In genomic region chr11:117332242-117333149, GRCm38 (mm10) we compare ENCODE assay signal across 9 mouse cellular contexts.
DNase-seq lines count a peak whose midpoint lies in the region; ATAC-seq and TF ChIP-seq lines count a peak whose summit lies in the region.
"Had no signal": no experiment of that assay in that cellular context is flagged by ENCODE, and none has a peak within 500 bp of the region (broad histone marks: within the 10 kb centered on the region; RNA-seq: fewer than 3 reads in every experiment).

No protein-coding gene starts in this region.

- H3K36me3 ChIP-seq in forebrain, embryonic 10.5 days (replicated peaks): peaks cover 34% of the 10 kb centered on the region
- no peaks in the 10 kb centered on the region for H3K36me3 ChIP-seq in hindbrain, embryonic 14.5 days (replicated peaks; ENCODE audit: control insufficient read depth, insufficient read depth)
- H3K36me3 ChIP-seq in limb, embryonic 10.5 days: peaks cover 44% of the 10 kb centered on the region
- H3K36me3 ChIP-seq in small intestine, adult 2 months (ENCODE audit: control insufficient read depth, insufficient read depth, low read length): no peaks in the 10 kb centered on the region

- peak overlapping the region; percentile 98 for H3K27ac ChIP-seq in forebrain, embryonic 10.5 days
- H3K27ac ChIP-seq in hindbrain, embryonic 14.5 days: peak overlapping the region; percentile 97
- H3K27ac ChIP-seq in limb, embryonic 10.5 days: peak overlapping the region; percentile 96
- H3K27ac ChIP-seq in small intestine, adult 2 months (ENCODE audit: insufficient read depth, low read depth, low read length): peak overlapping the region; percentile 86

- H3K4me3 ChIP-seq in forebrain, embryonic 10.5 days: peak overlapping the region; percentile 71
- H3K4me3 ChIP-seq in hindbrain, embryonic 14.5 days (replicated peaks; ENCODE audit: low read length): peak overlapping the region; percentile 72
- peak overlapping the region; percentile 78 for H3K4me3 ChIP-seq in limb, embryonic 10.5 days
- peak overlapping the region; percentile 73 for H3K4me3 ChIP-seq in small intestine, adult 2 months (ENCODE audit: low read depth, low read length)
- H3K4me3 ChIP-seq: myocyte had no signal

- TF ChIP-seq CTCF in small intestine, adult 2 months (IDR thresholded peaks at IDR 0.05; ENCODE audit: extremely low read depth, insufficient read length, insufficient replicate concordance, low read depth, low read length): no peak

- H3K9ac ChIP-seq in hindbrain, embryonic 14.5 days: peak overlapping the region; percentile 91

- TF ChIP-seq POLR2A in small intestine, adult 2 months (IDR thresholded peaks at IDR 0.05; ENCODE audit: low read depth, low read length): no peak; the same call in none of the 2 replicates

- no peaks in the 10 kb centered on the region for H3K9me3 ChIP-seq in forebrain, embryonic 10.5 days
- no peaks in the 10 kb centered on the region for H3K9me3 ChIP-seq in hindbrain, embryonic 14.5 days (ENCODE audit: control insufficient read depth, low read length)
- H3K9me3 ChIP-seq in limb, embryonic 10.5 days (replicated peaks): no peaks in the 10 kb centered on the region

- WGBS in forebrain, embryonic 10.5 days: under 1% methylated on average over 37 of the region's 37 CpGs
- under 1% methylated on average over 37 of the region's 37 CpGs for WGBS in hindbrain, embryonic 14.5 days
- WGBS in limb, embryonic 10.5 days: under 1% methylated on average over 37 of the region's 37 CpGs
- WGBS in small intestine, adult 2 months: 5% methylated on average over 37 of the region's 37 CpGs

- H3K27me3 ChIP-seq in forebrain, embryonic 10.5 days (ENCODE audit: poor library complexity, severe bottlenecking): no peaks in the 10 kb centered on the region
- no peaks in the 10 kb centered on the region for H3K27me3 ChIP-seq in hindbrain, embryonic 14.5 days (ENCODE audit: control insufficient read depth, insufficient read depth, low read length)
- H3K27me3 ChIP-seq in limb, embryonic 10.5 days (ENCODE audit: low read depth, poor library complexity, severe bottlenecking): no peaks in the 10 kb centered on the region
- no peaks in the 10 kb centered on the region for H3K27me3 ChIP-seq in small intestine, adult 2 months (ENCODE audit: control insufficient read depth, insufficient read depth, low read length)

- H3K4me1 ChIP-seq in forebrain, embryonic 10.5 days: peaks cover 74% of the 10 kb centered on the region
- H3K4me1 ChIP-seq in hindbrain, embryonic 14.5 days (replicated peaks; ENCODE audit: control insufficient read depth, insufficient read depth, low read length): peaks cover 43% of the 10 kb centered on the region
- H3K4me1 ChIP-seq in limb, embryonic 10.5 days: peaks cover 71% of the 10 kb centered on the region
- peaks cover 68% of the 10 kb centered on the region for H3K4me1 ChIP-seq in small intestine, adult 2 months (ENCODE audit: control insufficient read depth, insufficient read depth, insufficient read length, low read length)

- peak overlapping the region; percentile 92 for H3K4me2 ChIP-seq in hindbrain, embryonic 14.5 days (replicated peaks)

- DNase-seq in cerebellum, postnatal 4 days (ENCODE audit: low spot score in 2 of 2): peak; percentile 66 to 83
- no peak for DNase-seq in cerebellum, adult 11 months
- DNase-seq in ZHBTc4 (ENCODE audit: low read depth, low spot score): peak; percentile 93
- DNase-seq in forebrain, embryonic 10.5 days (ENCODE audit: extremely low spot score, low spot score): peak; percentile 95
- peak; percentile 83 for DNase-seq in hindbrain, embryonic 14.5 days (ENCODE audit: low spot score)
- DNase-seq in limb, embryonic 10.5 days (ENCODE audit: low spot score): peak; percentile 92

- ATAC-seq in hindbrain, embryonic 14.5 days (ENCODE audit: low FRiP score): peak; percentile 87
- ATAC-seq in megakaryocyte-erythroid progenitor cell, adult 5-6 weeks (replicated peaks; ENCODE audit: low FRiP score, low TSS enrichment, poor library complexity, severe bottlenecking): peak; percentile 23
